Mouse (Mus musculus) hindbrain, embryonic 12.5 days (tissue): ENCODE data around the gene Zic4. TPM values are rescaled to one million over a fixed set of nuclear protein-coding genes. Genes with fewer than 3 reads are reported as not detected.
A peak's percentile ranks its signal among the peaks of the same experiment; 100 is the strongest.

ENCODE experiments used
- ATAC-seq: fragments of 200-750 bp; cut with Nextera tagmentation; 2 replicates; pipeline ENCODE4 v1.8.0; 2017; ENCODE audit warnings: moderate TSS enrichment; ENCODE audit not compliant: low FRiP score
- H3K27ac ChIP-seq: fragments of 300-500 bp; sonication (generic); 2 replicates; pipeline ENCODE4 v1.5.1; 2016; ENCODE audit warnings: mild to moderate bottlenecking
- H3K27me3 ChIP-seq: fragments of 300-500 bp; sonication (generic); 2 replicates; pipeline ENCODE4 v1.6.1; 2016; ENCODE audit warnings: mild to moderate bottlenecking
- H3K36me3 ChIP-seq: fragments of 300-500 bp; sonication (generic); 2 replicates; pipeline ENCODE4 v1.6.1; 2016; ENCODE audit warnings: mild to moderate bottlenecking
- H3K4me1 ChIP-seq: fragments of 300-500 bp; sonication (generic); 2 replicates; pipeline ENCODE4 v1.6.1; 2016
- H3K4me2 ChIP-seq: fragments of 300-500 bp; sonication (generic); replicated peaks from 2 replicates; pipeline ENCODE4 v1.6.1; 2016; ENCODE audit warnings: mild to moderate bottlenecking
- H3K4me3 ChIP-seq: fragments of 300-500 bp; sonication (generic); 2 replicates; pipeline ENCODE4 v1.5.1; 2016; ENCODE audit warnings: mild to moderate bottlenecking
- H3K9ac ChIP-seq: fragments of 300-500 bp; sonication (generic); 2 replicates; pipeline ENCODE4 v1.6.1; 2016; ENCODE audit warnings: mild to moderate bottlenecking, moderate library complexity
- H3K9me3 ChIP-seq: fragments of 300-500 bp; sonication (generic); replicated peaks from 2 replicates; pipeline ENCODE4 v1.6.1; 2016; ENCODE audit warnings: mild to moderate bottlenecking
- WGBS: fragments of 180-500 bp; shearing (Covaris S2); methylation state at CpG from one replicate; pipeline ENCODE4 v1.1.7; 2016; 5-methylcytosine and 5-hydroxymethylcytosine counted together
- polyA plus RNA-seq: library from polyadenylated mRNA; unstranded; fragments of >200 nt; fragmentation: Nextera tagmentation; extraction: Ambion mirVana; gene quantifications from 2 replicates; pipeline ENCODE4 v1.2.1, GENCODE M21; 2016

The Zic4 gene
- 54.0 and 55.0 TPM in 2 replicates for polyA plus RNA-seq

DNA sequence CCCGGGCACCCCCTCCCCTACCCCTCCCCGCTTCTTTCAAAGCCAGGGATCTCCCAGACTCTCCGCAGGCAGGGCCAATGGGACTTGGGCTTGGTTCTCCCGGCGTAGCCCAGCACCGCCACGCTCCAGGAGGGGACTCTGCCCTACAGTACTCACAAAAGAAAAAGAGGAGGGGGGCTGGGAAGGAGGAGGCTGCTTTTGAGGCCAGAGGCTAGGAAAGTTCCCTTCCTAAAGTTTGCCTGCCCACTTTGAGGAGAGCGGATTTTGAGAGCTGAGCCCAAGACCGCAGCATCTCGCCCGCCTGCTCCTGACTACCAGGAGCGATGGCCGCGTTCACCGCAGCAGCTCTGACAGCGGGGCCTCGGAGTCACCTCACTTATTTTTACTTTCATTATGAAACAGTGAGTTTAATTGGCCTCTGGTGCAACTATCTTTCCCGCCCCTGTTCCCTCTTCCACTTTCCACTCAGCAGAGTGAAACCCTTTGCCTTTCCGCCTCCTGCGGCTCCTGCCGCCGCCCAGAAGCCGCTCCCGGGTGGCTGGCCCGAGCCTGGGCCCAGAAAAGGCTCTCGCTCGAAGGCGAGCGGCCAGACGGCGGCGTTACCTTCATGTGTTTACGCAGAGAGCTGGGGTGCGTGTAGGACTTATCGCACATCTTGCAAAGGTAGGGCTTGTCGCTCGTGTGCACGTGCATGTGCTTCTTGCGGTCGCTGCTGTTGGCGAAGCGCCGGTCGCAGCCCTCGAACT, at the start of gene Zic4:
Gene Zic4 (plus strand): TSS at position 558 of the 746 bp plus-strand sequence.
- peaks cover 56% of the 10 kb centered on the region for H3K27me3 ChIP-seq
- ATAC-seq, result peak; percentile 61
- under 1% methylated on average over 44 of the region's 45 CpGs for WGBS

DNA sequence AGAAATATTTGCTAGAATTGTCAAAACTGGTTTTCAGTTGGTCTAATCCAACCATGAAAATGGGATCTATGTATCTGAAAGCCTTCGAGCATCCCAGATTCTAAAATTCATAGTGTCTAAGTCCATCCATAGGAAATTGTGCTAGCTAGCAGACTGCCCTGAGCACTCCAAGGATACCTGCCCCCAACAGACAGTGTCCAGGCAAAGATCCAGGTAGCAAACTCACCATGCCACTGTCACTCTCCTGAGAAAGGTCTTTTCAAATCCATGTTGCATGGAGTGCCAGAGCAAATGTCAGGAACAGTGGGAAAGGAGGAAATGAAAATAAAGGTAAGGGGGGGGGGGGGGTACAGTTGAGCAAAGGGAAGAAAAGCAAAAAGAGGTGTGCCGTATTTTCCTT, 14.6 kb upstream of the Zic4 start:
- H3K27ac ChIP-seq, result no peak overlapping the region
- WGBS, result 83% methylated on average over 2 of the region's 2 CpGs
- H3K9me3 ChIP-seq, result no peaks in the 10 kb centered on the region
- ATAC-seq, result no peak
- no peak overlapping the region for H3K4me2 ChIP-seq
- no peaks in the 10 kb centered on the region for H3K36me3 ChIP-seq
- H3K27me3 ChIP-seq, result peaks cover 37% of the 10 kb centered on the region
- no peaks in the 10 kb centered on the region for H3K4me1 ChIP-seq
- H3K4me3 ChIP-seq, result no peak overlapping the region
- H3K9ac ChIP-seq, result no peak overlapping the region

More for the DNA sequence above, at the start of gene Zic4:
- Histone ChIP-seq H3K4me1 (no peaks in the 10 kb centered on the region), H3K9ac (peak within 1 kb of the TSS; percentile 76), H3K4me2 (peak within 1 kb of the TSS; percentile 46), H3K4me3 (peak within 1 kb of the TSS; percentile 65), H3K27ac (peak within 1 kb of the TSS; percentile 96), H3K36me3 (no peaks in the 10 kb centered on the region), H3K9me3 (no peaks in the 10 kb centered on the region)

DNA sequence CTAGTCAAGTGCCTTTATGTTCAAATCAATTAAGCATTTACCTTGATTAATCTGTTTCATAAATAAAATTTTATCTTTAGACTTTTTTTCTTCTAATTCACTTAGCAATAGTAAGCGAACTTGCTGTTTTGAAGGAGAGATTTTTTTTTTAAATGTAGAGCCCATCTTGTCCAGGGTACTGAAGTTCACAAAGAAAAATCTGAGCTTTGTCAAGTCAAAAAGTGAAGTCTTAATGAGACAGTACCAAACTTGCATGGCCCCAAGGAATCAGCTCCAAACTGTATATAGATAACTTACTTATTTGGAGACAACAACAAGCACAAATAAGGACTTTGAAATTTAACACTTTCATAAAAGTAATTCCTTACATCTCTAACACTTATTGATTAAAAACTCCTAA, 13.5 kb upstream of the Zic4 start:
- Histone ChIP-seq H3K4me1 (0 out of 2 replicates have a peak, but pooled peaks cover 5% of the 10 kb centered on the region), H3K4me2 (no peak overlapping the region), H3K27me3 (peaks cover 41% of the 10 kb centered on the region), H3K9me3 (no peaks in the 10 kb centered on the region), H3K27ac (no peak overlapping the region), H3K9ac (no peak overlapping the region), H3K36me3 (no peaks in the 10 kb centered on the region), H3K4me3 (no peak overlapping the region)
- ATAC-seq, result no peak
- 47% methylated on average over 1 of the region's 1 CpGs for WGBS

DNA sequence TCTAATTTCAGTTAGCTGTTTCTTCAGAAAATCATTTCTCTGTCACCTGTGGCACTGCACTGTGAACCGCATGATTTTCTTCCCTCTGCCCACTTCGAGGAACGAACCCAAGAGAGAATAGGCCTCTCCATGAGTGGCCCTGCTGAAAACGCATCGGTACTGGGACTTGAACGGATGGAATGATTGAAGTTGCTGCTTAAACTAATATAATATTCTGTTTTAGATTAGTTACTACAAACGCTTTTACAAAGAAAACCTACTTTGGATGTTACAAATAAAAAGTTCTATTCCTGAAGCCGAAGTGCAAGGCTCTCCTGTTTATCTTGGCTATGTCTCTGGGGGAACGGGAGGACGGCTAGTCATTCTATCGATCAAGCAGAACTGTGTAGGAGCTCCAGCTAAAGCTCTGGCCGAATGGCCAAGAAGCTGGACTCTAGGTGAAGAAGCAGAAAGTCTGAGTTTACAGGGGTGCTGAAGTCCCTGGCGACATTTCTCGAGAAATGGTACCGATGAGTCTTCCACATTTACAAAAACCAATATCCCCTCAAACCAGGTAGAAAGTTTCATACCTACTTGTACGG, 11.9 kb upstream of the Zic4 start:
- no peaks in the 10 kb centered on the region for H3K36me3 ChIP-seq
- no peak for ATAC-seq
- H3K9ac ChIP-seq, result peak overlapping the region; percentile 14; the same call in 1 of the 2 replicates
- peak overlapping the region; percentile 53 for H3K4me2 ChIP-seq
- WGBS, result 1% methylated on average over 16 of the region's 16 CpGs
- H3K9me3 ChIP-seq, result no peaks in the 10 kb centered on the region
- peaks cover 11% of the 10 kb centered on the region; the same call in 1 of the 2 replicates for H3K4me1 ChIP-seq
- peaks cover 57% of the 10 kb centered on the region for H3K27me3 ChIP-seq
- H3K4me3 ChIP-seq, result peak overlapping the region; percentile 26
- H3K27ac ChIP-seq, result peak overlapping the region; percentile 74

DNA sequence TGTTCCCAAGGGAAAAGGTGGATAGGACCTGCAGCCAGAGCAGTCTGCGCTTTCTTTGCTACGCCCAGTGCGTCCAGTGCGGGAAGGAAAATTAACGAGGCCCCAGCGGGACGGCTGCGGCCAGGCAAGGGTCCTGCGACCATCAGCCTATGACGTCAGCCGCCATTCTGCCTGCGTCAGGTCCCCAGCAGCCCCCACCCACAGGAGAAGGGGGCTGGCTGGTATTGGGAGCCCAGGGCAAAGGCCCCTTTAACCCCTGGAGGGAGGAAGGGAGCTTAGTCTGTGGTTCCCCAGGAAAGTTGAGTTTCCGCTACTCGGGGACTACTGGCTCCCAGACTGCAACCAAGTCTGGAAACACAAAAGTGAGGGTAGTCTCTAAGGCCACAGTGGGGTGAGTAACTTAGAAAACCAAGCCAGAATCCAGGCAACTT, 11.3 kb upstream of the Zic4 start:
- Histone ChIP-seq H3K27me3 (peaks cover 62% of the 10 kb centered on the region), H3K4me1 (peaks cover 16% of the 10 kb centered on the region; the same call in 1 of the 2 replicates)
- under 1% methylated on average over 14 of the region's 14 CpGs for WGBS

DNA sequence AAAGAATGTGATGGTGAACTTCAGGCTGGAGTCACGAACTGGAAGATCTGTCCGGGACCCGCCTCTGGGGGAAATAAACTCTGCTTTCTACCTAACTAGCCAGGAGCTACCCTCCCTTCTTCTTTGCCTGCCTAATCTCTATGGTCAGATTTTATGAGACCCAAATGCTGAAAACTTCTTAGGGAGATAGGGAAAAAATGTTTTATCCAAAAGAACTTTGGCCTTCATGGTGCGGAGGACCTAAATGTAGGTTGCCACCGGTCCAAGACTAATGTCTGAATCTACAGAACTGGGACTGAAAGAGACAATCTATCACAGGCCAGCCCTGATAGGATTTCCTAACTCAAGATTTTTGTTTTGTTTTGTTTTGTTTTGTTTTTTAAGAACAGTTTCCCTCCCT, 10.9 kb upstream of the Zic4 start:
- 2% methylated on average over 5 of the region's 5 CpGs for WGBS
- Histone ChIP-seq H3K9me3 (no peaks in the 10 kb centered on the region), H3K36me3 (no peaks in the 10 kb centered on the region), H3K27me3 (peaks cover 63% of the 10 kb centered on the region), H3K4me2 (peak overlapping the region; percentile 53), H3K27ac (peak overlapping the region; percentile 74), H3K4me3 (peak overlapping the region; percentile 26; the same call in 1 of the 2 replicates), H3K4me1 (peaks cover 16% of the 10 kb centered on the region; the same call in 1 of the 2 replicates), H3K9ac (peak overlapping the region; percentile 46)
- no peak for ATAC-seq

More for the DNA sequence above, 11.3 kb upstream of the Zic4 start:
- H3K9me3 ChIP-seq, result no peaks in the 10 kb centered on the region
- peak overlapping the region; percentile 26 for H3K4me3 ChIP-seq
- H3K27ac ChIP-seq, result peak overlapping the region; percentile 74
- H3K4me2 ChIP-seq, result peak overlapping the region; percentile 53
- no peaks in the 10 kb centered on the region for H3K36me3 ChIP-seq
- peak overlapping the region; percentile 46 for H3K9ac ChIP-seq
- ATAC-seq, result peak; percentile 30; the same call in 1 of the 2 replicates

DNA sequence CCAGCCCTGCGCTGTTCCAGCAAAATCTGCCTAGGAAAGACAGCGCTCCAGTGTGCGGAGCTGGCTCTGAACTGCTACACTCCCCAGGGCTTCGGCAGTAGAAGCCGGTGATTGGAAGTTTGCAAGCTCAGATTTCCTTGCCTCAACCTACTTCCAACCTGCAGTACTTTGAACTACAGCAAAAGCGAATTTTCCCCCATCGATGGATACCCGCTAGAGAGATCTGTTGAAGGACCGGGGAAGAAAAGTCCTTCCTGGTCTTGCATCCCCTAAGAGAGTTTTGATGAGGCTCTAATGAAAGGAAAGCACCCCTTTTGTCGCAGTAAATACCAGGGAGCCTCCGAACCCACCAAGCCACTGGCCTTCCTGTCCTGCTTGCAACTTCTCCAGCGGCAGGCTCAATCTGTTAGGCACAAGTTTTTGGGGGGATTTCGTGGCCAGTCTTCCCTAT, 10.2 kb upstream of the Zic4 start:
- 0% methylated on average over 13 of the region's 13 CpGs for WGBS
- H3K36me3 ChIP-seq, result no peaks in the 10 kb centered on the region
- peak overlapping the region; percentile 50 for H3K9ac ChIP-seq
- peak overlapping the region; percentile 53 for H3K4me2 ChIP-seq
- H3K4me1 ChIP-seq, result peaks cover 16% of the 10 kb centered on the region; the same call in 1 of the 2 replicates
- ATAC-seq, result no peak
- 0 out of 2 replicates have a peak overlapping the region, but pooled peaks have one; percentile 10 for H3K4me3 ChIP-seq
- peaks cover 68% of the 10 kb centered on the region for H3K27me3 ChIP-seq
- no peaks in the 10 kb centered on the region for H3K9me3 ChIP-seq
- H3K27ac ChIP-seq, result peak overlapping the region; percentile 60

DNA sequence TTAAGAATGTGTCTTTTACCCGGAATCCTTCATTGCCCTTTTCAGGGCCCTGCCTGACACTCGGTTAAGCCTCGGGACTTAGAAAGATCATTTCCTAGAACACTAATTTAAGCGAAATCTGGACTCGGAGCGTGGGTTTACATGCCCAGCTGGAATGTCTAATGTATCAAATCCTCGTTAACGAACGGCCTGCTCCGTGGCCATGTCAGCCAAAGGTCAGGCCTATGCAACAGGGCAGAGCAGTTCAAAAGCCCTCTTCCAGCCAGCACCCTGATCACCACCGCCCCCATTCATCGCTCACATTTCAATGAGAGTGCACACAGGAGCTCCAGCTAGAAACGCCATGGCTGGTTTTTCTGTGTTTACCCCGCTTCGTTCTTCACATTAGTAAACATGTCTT, 9.4 kb upstream of the Zic4 start:
- Histone ChIP-seq H3K9me3 (no peaks in the 10 kb centered on the region), H3K9ac (peak overlapping the region; percentile 0; the same call in 1 of the 2 replicates), H3K27me3 (peaks cover 72% of the 10 kb centered on the region), H3K27ac (peak overlapping the region; percentile 1; the same call in 1 of the 2 replicates), H3K36me3 (no peaks in the 10 kb centered on the region), H3K4me1 (peaks cover 16% of the 10 kb centered on the region; the same call in 1 of the 2 replicates), H3K4me3 (0 out of 2 replicates have a peak overlapping the region, but pooled peaks have one; percentile 4), H3K4me2 (peak overlapping the region; percentile 53)
- ATAC-seq, result no peak
- 2% methylated on average over 15 of the region's 15 CpGs for WGBS

DNA sequence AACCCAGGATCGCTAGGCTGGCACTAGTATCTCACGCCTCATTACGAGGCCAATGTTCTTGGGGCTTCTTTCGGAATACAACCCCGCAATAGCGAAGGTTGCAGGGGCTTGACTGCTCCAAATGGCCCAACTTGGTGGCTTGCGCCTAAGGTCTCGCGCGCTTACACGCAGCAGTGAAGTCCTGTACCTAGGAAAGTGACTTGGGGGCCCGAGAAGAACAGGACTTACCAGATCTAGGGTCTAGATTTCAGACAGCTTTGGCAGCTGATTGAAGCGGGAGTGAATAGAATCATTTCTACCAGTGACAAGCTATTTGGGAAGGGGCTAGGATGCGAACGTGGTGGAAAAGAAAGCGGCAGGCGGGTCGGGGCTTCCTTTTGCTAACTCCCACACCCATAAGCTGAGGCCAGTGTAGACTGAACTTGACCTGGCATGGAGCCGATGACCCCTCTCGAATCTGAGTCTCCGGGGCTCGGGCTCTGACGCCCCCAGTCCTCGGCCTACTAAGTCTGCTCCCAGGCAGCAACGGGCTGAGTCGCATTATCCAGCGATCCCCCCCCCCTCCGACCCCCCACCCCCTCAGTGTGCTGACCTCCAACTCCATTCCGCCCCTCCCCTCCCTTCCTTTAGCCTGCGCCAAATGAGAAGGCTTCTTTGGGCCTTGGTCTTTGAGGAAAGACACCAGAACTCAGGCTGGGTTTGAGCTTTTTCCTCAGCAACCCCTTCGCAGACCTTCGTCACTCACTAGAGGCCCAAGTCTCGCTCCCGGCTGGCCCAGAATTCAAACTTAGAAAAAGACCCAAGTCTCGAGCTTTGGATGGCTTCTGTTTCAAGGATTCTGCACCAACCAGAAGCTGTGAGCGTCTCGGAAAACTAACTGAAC, 8.4 kb upstream of the Zic4 start:
- no peaks in the 10 kb centered on the region for H3K9me3 ChIP-seq
- peak overlapping the region; percentile 48 for H3K9ac ChIP-seq
- H3K36me3 ChIP-seq, result no peaks in the 10 kb centered on the region
- H3K27ac ChIP-seq, result peak overlapping the region; percentile 71
- WGBS, result 1% methylated on average over 37 of the region's 37 CpGs
- peak overlapping the region; percentile 27 for H3K4me3 ChIP-seq
- peak overlapping the region; percentile 53 for H3K4me2 ChIP-seq
- no peak for ATAC-seq
- peaks cover 16% of the 10 kb centered on the region; the same call in 1 of the 2 replicates for H3K4me1 ChIP-seq
- H3K27me3 ChIP-seq, result peaks cover 75% of the 10 kb centered on the region

DNA sequence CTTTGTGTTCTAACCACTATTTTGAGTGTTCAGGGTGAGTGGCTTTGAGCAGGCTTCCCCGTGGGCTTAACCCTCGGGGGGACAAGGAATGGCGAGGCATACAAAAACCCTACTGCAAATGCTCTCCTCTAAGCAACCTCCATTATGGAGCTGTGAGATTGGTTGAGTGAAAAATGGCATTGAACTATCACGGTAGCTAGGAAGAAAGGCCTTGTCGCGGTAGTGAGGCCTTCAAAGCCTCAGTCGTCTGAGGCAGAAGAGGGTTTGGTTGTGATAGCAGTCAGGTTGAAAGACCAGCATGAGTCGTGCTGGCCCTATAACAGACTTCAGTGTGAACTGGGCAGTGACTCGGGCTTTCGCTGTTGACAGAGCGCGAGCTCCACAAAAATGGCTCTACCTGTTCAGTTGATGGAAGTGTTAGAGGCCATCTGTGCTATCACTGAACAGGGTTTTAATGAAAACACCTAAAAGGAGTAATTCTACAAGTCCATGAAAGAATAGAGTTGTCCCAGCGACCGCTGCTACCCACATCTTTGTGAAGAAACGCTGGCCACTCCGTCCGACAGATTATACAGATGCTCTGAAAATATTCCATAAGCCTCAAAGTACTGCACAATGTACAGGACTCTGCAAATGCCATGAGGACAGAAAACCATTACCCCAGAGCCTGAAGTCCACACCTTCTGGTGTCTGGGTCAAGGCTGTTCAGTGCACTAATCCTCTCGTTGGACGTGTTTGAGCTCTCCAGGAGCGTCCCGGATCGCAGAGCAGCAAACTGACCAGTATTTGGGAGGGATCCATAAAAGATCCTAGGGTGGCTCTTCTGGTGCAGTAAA, 7.6 kb upstream of the Zic4 start:
- Histone ChIP-seq H3K27me3 (peaks cover 76% of the 10 kb centered on the region), H3K4me2 (peak overlapping the region; percentile 53), H3K4me3 (peak overlapping the region; percentile 27), H3K9me3 (no peaks in the 10 kb centered on the region), H3K9ac (peak overlapping the region; percentile 48), H3K27ac (peak overlapping the region; percentile 71), H3K4me1 (peaks cover 16% of the 10 kb centered on the region; the same call in 1 of the 2 replicates), H3K36me3 (no peaks in the 10 kb centered on the region)
- 0 out of 2 replicates have a peak, but pooled peaks have one; percentile 2 for ATAC-seq
- 6% methylated on average over 22 of the region's 22 CpGs for WGBS

DNA sequence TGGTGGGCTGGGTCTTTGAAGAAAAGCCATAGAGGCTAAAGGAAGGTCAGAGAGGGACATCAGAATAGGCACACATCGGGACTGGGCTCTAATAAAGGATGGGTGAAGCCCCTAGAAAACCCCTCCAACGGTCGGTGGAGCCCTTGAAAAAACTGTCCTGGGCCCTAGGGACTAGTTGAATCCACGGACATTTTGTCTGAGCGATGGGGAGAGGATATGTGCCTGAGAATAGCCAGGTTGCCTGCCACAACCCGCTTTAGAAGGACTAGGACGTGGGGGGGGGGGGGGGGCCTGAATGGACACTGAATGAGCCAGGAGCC, 7.0 kb upstream of the Zic4 start:
- no peak; the same call in 1 of the 2 replicates for ATAC-seq
- peak overlapping the region; percentile 48 for H3K9ac ChIP-seq
- H3K36me3 ChIP-seq, result no peaks in the 10 kb centered on the region
- peak overlapping the region; percentile 71 for H3K27ac ChIP-seq
- H3K27me3 ChIP-seq, result peaks cover 73% of the 10 kb centered on the region
- H3K9me3 ChIP-seq, result no peaks in the 10 kb centered on the region
- H3K4me3 ChIP-seq, result peak overlapping the region; percentile 27
- under 1% methylated on average over 7 of the region's 7 CpGs for WGBS
- peak overlapping the region; percentile 53 for H3K4me2 ChIP-seq
- peaks cover 16% of the 10 kb centered on the region; the same call in 1 of the 2 replicates for H3K4me1 ChIP-seq
